Mouse (Mus musculus): Measurements from ENCODE around the gene Slc35e3. TPM values are rescaled to one million over a fixed set of nuclear protein-coding genes. Genes with fewer than 3 reads are reported as not detected.

Slc35e3 gene
- total and polyA plus RNA-seq, 2 experiments from 2014 or later, result 24.4 to 31.0 TPM

DNA sequence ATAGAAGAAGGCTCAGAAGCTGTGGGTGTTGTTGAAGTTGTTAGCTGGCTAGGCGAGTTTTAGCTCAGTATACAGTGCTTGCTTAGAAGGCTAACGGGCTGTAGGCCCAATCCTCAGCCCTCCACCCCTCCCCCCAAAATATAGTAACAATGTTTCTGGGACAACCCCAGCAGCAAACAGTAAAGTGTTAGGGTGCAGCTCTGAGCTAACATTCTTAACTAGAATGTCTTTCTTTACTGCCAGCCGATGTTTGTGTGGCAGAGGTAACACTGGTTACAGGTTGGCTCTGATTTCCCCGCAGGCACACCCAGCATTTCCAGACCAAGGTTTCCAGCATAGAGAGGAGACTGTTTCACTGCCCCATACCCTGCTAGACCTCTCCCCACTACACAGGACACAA lies 2.2 kb downstream of the Slc35e3 start:
- H3K27me3 ChIP-seq (ENCODE audit: insufficient read depth, low read length), result no peaks in the 10 kb centered on the region

DNA sequence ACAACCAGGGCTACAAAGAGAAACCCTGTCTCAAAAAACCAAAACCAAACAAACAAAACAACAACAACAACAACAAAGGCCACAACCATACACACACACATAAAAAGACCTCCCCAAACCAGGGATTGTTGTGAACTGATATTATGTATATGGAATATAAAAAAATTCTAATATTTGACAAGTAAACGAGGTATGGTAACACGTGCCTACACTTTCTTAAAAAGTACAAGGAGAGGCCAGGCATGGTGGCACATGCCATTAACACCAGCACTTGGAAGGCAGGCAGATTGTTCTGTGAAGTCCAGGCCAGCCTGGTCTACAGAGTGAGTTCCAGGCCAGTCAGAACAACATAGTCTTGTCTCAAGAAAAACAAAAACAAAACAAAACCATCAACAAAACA lies 3.0 kb downstream of the Slc35e3 start:
- no peak overlapping the region for H3K9ac ChIP-seq (replicated peaks; ENCODE audit: low read length, poor library complexity, severe bottlenecking)
- no peak overlapping the region for H3K27ac ChIP-seq (ENCODE audit: low read depth, low read length)
- no peak for DNase-seq (ENCODE audit: low spot score)
- WGBS, result 89% methylated on average over 2 of the region's 2 CpGs
- no peak overlapping the region for H3K4me3 ChIP-seq (ENCODE audit: low read depth, low read length)
- H3K27me3 ChIP-seq (ENCODE audit: insufficient read depth, low read length), result no peaks in the 10 kb centered on the region
- no peaks in the 10 kb centered on the region for H3K9me3 ChIP-seq (ENCODE audit: low read length)
- TF ChIP-seq CTCF (IDR thresholded peaks at IDR 0.05), result no peak
- H3K36me3 ChIP-seq (ENCODE audit: insufficient read depth, low read length), result peaks cover 22% of the 10 kb centered on the region
- no peak overlapping the region for H3K4me2 ChIP-seq (ENCODE audit: low read depth, low read length, poor library complexity, severe bottlenecking)
- no peak for ATAC-seq (ENCODE audit: low FRiP score)
- H3K4me1 ChIP-seq (ENCODE audit: insufficient read depth, low read length), result peaks cover 9% of the 10 kb centered on the region; the same call in 1 of the 2 replicates

More for the DNA sequence above, 2.2 kb downstream of the Slc35e3 start:
- Histone ChIP-seq H3K9ac (replicated peaks; ENCODE audit: low read length, poor library complexity, severe bottlenecking) (no peak overlapping the region), H3K36me3 (ENCODE audit: insufficient read depth, low read length) (peaks cover 17% of the 10 kb centered on the region), H3K4me2 (ENCODE audit: low read depth, low read length, poor library complexity, severe bottlenecking) (peak overlapping the region; percentile 61; the same call in 1 of the 2 replicates), H3K4me1 (ENCODE audit: insufficient read depth, low read length) (peaks cover 9% of the 10 kb centered on the region; the same call in 1 of the 2 replicates), H3K4me3 (ENCODE audit: low read depth, low read length) (no peak overlapping the region), H3K27ac (ENCODE audit: low read depth, low read length) (no peak overlapping the region), H3K9me3 (ENCODE audit: low read length) (no peaks in the 10 kb centered on the region)
- DNase-seq (ENCODE audit: low spot score) (no peak), ATAC-seq (ENCODE audit: low FRiP score) (no peak)
- no peak for TF ChIP-seq CTCF (IDR thresholded peaks at IDR 0.05)
- WGBS, result 80% methylated on average over 4 of the region's 4 CpGs

DNA sequence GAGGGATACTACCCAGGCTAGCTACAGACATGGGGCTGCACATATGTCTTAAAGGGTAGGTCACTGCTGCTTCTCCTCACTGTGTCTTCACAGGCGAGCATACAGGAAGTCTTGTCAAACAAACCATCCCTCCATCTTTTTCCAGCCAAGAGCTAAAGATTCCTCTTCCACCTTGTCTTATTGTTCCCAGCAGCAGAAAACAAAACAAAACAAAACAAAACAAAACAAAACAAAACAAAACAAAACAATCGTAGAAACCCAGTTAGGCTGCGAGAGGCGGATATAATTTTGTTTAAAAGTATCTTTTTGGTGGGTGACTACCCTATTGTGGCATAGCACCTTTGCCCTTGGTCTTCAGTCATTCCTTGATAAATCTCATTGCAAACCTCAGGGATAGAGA lies 3.5 kb downstream of the Slc35e3 start:
- Histone ChIP-seq H3K36me3 (ENCODE audit: insufficient read depth, low read length) (peaks cover 25% of the 10 kb centered on the region), H3K9me3 (ENCODE audit: low read length) (no peaks in the 10 kb centered on the region), H3K4me2 (ENCODE audit: low read depth, low read length, poor library complexity, severe bottlenecking) (no peak overlapping the region), H3K27ac (ENCODE audit: low read depth, low read length) (no peak overlapping the region), H3K4me3 (ENCODE audit: low read depth, low read length) (no peak overlapping the region), H3K4me1 (ENCODE audit: insufficient read depth, low read length) (peaks cover 9% of the 10 kb centered on the region; the same call in 1 of the 2 replicates), H3K9ac (replicated peaks; ENCODE audit: low read length, poor library complexity, severe bottlenecking) (no peak overlapping the region), H3K27me3 (ENCODE audit: insufficient read depth, low read length) (no peaks in the 10 kb centered on the region)
- ATAC-seq (ENCODE audit: low FRiP score) (no peak), DNase-seq (ENCODE audit: low spot score) (no peak)
- no peak for TF ChIP-seq CTCF (IDR thresholded peaks at IDR 0.05)
- 95% methylated on average over 4 of the region's 4 CpGs for WGBS

DNA sequence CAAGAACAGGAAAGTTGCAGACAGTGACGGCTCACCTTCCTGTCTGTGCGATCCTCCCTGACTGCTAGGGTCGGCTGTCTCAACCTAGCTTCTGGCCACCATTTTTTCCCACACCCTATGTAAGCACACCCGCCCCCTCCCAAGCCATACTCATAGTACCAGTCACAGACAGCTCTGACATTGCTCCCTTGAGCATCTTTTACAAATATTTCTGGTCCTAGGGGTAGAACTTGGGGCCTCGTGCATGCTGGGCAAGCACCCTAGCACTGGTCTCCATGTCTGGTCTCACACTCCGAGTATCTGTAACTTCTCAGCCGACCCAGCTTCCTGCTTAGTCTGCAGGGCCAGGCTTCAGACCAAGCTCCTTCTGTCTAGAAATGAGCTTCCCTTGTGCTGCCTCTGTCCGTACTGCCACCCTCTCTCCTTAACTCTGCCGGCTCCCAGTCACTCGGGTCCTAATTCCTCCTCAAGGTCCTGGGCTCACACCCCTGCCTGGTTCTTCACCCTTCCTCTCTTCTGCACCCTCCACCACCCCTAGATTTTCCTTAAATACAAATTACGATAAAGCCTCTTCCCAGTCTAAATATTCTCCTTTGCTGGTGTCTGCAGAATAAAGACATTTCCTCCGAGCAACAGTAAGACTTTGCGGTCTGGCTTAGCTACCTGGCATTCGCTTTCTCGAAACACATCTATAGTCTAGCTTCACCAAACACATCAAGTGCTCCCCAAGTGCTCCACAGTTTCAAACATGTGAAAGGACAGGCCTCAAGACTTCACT lies 4.3 kb downstream of the Slc35e3 start:
- peaks cover 27% of the 10 kb centered on the region for H3K36me3 ChIP-seq (ENCODE audit: insufficient read depth, low read length)
- WGBS, result 92% methylated on average over 15 of the region's 15 CpGs

DNA sequence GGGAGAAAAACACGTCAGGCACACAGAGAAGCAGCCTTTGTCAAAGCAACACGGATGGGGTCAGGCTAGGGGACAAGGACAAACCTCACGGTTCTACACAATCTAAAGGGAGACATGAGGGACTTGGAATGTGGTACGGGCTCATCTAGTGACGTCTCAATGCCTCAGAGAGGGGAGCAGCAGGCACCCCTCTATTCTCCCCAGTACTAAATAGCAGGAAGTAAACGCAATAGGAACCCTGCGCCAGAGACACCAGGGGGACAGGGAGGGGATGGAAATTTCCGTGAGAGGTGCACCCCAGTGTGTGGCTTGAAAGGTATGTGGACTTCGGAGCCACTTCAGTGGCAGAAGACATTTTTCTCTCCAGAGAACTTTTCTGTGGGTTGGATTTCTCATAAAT lies 5.2 kb downstream of the Slc35e3 start:
- DNase-seq (ENCODE audit: low spot score) (no peak), ATAC-seq (ENCODE audit: low FRiP score) (no peak)
- Histone ChIP-seq H3K9me3 (ENCODE audit: low read length) (no peaks in the 10 kb centered on the region), H3K4me3 (ENCODE audit: low read depth, low read length) (no peak overlapping the region), H3K4me1 (ENCODE audit: insufficient read depth, low read length) (peaks cover 9% of the 10 kb centered on the region; the same call in 1 of the 2 replicates), H3K36me3 (ENCODE audit: insufficient read depth, low read length) (peaks cover 35% of the 10 kb centered on the region), H3K9ac (replicated peaks; ENCODE audit: low read length, poor library complexity, severe bottlenecking) (no peak overlapping the region), H3K27ac (ENCODE audit: low read depth, low read length) (no peak overlapping the region), H3K27me3 (ENCODE audit: insufficient read depth, low read length) (no peaks in the 10 kb centered on the region), H3K4me2 (ENCODE audit: low read depth, low read length, poor library complexity, severe bottlenecking) (no peak overlapping the region)
- 87% methylated on average over 9 of the region's 9 CpGs for WGBS
- no peak for TF ChIP-seq CTCF (IDR thresholded peaks at IDR 0.05)

More for the DNA sequence above, 4.3 kb downstream of the Slc35e3 start:
- H3K9me3 ChIP-seq (ENCODE audit: low read length), result no peaks in the 10 kb centered on the region
- no peak for TF ChIP-seq CTCF (IDR thresholded peaks at IDR 0.05)
- H3K9ac ChIP-seq (replicated peaks; ENCODE audit: low read length, poor library complexity, severe bottlenecking), result no peak overlapping the region
- ATAC-seq (ENCODE audit: low FRiP score), result no peak
- peaks cover 9% of the 10 kb centered on the region; the same call in 1 of the 2 replicates for H3K4me1 ChIP-seq (ENCODE audit: insufficient read depth, low read length)
- H3K27ac ChIP-seq (ENCODE audit: low read depth, low read length), result no peak overlapping the region
- no peak for DNase-seq (ENCODE audit: low spot score)
- H3K4me3 ChIP-seq (ENCODE audit: low read depth, low read length), result no peak overlapping the region
- H3K27me3 ChIP-seq (ENCODE audit: insufficient read depth, low read length), result no peaks in the 10 kb centered on the region
- no peak overlapping the region for H3K4me2 ChIP-seq (ENCODE audit: low read depth, low read length, poor library complexity, severe bottlenecking)

DNA sequence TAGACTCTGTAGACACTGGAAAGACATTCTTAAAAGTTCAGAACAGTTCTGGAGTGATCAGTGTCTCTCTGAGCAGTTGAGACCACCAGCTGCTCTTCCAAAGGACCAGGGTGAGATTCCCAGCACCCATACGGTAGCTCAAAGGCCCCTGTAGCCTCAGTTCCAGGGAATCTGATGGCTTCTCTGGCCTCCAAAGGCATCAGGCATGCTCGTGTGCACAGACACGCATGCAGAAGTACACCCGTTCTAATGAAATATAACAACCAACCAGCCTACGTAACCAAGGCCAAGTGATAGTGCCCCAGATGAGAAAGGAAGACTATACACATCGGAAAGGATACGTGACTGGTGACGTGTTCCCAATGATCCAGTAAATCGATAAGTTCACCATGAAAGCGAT lies 6.0 kb downstream of the Slc35e3 start:
- TF ChIP-seq CTCF (IDR thresholded peaks at IDR 0.05), result no peak
- 96% methylated on average over 10 of the region's 10 CpGs for WGBS

More for the DNA sequence above, 6.0 kb downstream of the Slc35e3 start:
- Histone ChIP-seq H3K9me3 (ENCODE audit: low read length) (no peaks in the 10 kb centered on the region), H3K27ac (ENCODE audit: low read depth, low read length) (no peak overlapping the region), H3K4me1 (ENCODE audit: insufficient read depth, low read length) (peaks cover 9% of the 10 kb centered on the region; the same call in 1 of the 2 replicates), H3K9ac (replicated peaks; ENCODE audit: low read length, poor library complexity, severe bottlenecking) (no peak overlapping the region), H3K4me3 (ENCODE audit: low read depth, low read length) (no peak overlapping the region), H3K27me3 (ENCODE audit: insufficient read depth, low read length) (no peaks in the 10 kb centered on the region), H3K36me3 (ENCODE audit: insufficient read depth, low read length) (peaks cover 35% of the 10 kb centered on the region), H3K4me2 (ENCODE audit: low read depth, low read length, poor library complexity, severe bottlenecking) (no peak overlapping the region)
- ATAC-seq (ENCODE audit: low FRiP score) (no peak), DNase-seq (ENCODE audit: low spot score) (no peak)
